Mouse (Mus musculus): ENCODE data around the gene Smim14. TPM values are rescaled to one million over a fixed set of nuclear protein-coding genes. Genes with fewer than 3 reads are reported as not detected.

Smim14 gene
- total and polyA plus RNA-seq, 2 experiments from 2014 or later = 204 to 238 TPM

GRCm38 (mm10) chr5:65491767-65492715 lies 44.9 kb downstream of the Smim14 start:
- Histone ChIP-seq H3K27ac (ENCODE audit: low read depth, low read length) (peak overlapping the region; percentile 98), H3K9me3 (ENCODE audit: low read length) (no peaks in the 10 kb centered on the region), H3K4me3 (ENCODE audit: low read depth, low read length) (peak overlapping the region; percentile 94), H3K36me3 (ENCODE audit: insufficient read depth, low read length) (no peaks in the 10 kb centered on the region), H3K9ac (replicated peaks; ENCODE audit: low read length, poor library complexity, severe bottlenecking) (peak overlapping the region; percentile 91), H3K4me1 (ENCODE audit: insufficient read depth, low read length) (peaks cover 7% of the 10 kb centered on the region; the same call in 1 of the 2 replicates), H3K27me3 (ENCODE audit: insufficient read depth, low read length) (no peaks in the 10 kb centered on the region), H3K4me2 (ENCODE audit: low read depth, low read length, poor library complexity, severe bottlenecking) (peak overlapping the region; percentile 85)
- DNase-seq (ENCODE audit: low spot score) (peak; percentile 76), ATAC-seq (ENCODE audit: low FRiP score) (peak; percentile 77)
- under 1% methylated on average over 55 of the region's 57 CpGs for WGBS
- peak; percentile 45; the same call in 1 of the 2 replicates for TF ChIP-seq CTCF (IDR thresholded peaks at IDR 0.05)

GRCm38 (mm10) chr5:65489830-65490229 lies 47.2 kb downstream of the Smim14 start:
- no peaks in the 10 kb centered on the region for H3K9me3 ChIP-seq (ENCODE audit: low read length)
- no peaks in the 10 kb centered on the region for H3K36me3 ChIP-seq (ENCODE audit: insufficient read depth, low read length)
- H3K4me1 ChIP-seq (ENCODE audit: insufficient read depth, low read length) = peaks cover 7% of the 10 kb centered on the region; the same call in 1 of the 2 replicates
- ATAC-seq (ENCODE audit: low FRiP score) (no peak), DNase-seq (ENCODE audit: low spot score) (peak; percentile 14)
- no peak for TF ChIP-seq CTCF (IDR thresholded peaks at IDR 0.05)
- no peak overlapping the region for H3K4me2 ChIP-seq (ENCODE audit: low read depth, low read length, poor library complexity, severe bottlenecking)
- H3K4me3 ChIP-seq (ENCODE audit: low read depth, low read length) = no peak overlapping the region
- H3K27ac ChIP-seq (ENCODE audit: low read depth, low read length) = no peak overlapping the region
- H3K27me3 ChIP-seq (ENCODE audit: insufficient read depth, low read length) = no peaks in the 10 kb centered on the region
- no peak overlapping the region for H3K9ac ChIP-seq (replicated peaks; ENCODE audit: low read length, poor library complexity, severe bottlenecking)
- 87% methylated on average over 4 of the region's 4 CpGs for WGBS

- H3K4me3 ChIP-seq (ENCODE audit: low read depth, low read length) = no peak overlapping the region
- H3K27me3 ChIP-seq (ENCODE audit: insufficient read depth, low read length) = no peaks in the 10 kb centered on the region
- H3K36me3 ChIP-seq (ENCODE audit: insufficient read depth, low read length) = no peaks in the 10 kb centered on the region
- H3K4me2 ChIP-seq (ENCODE audit: low read depth, low read length, poor library complexity, severe bottlenecking) = no peak overlapping the region
- 80% methylated on average over 7 of the region's 7 CpGs for WGBS
- H3K27ac ChIP-seq (ENCODE audit: low read depth, low read length) = no peak overlapping the region
- H3K9ac ChIP-seq (replicated peaks; ENCODE audit: low read length, poor library complexity, severe bottlenecking) = no peak overlapping the region
- peaks cover 7% of the 10 kb centered on the region; the same call in 1 of the 2 replicates for H3K4me1 ChIP-seq (ENCODE audit: insufficient read depth, low read length)
- H3K9me3 ChIP-seq (ENCODE audit: low read length) = no peaks in the 10 kb centered on the region
- TF ChIP-seq CTCF (IDR thresholded peaks at IDR 0.05) = no peak
- DNase-seq (ENCODE audit: low spot score) (no peak), ATAC-seq (ENCODE audit: low FRiP score) (no peak)
Measured at GRCm38 (mm10) chr5:65488725-65489124, 48.3 kb downstream of the Smim14 start.

GRCm38 (mm10) chr5:65487381-65487780 lies 49.6 kb downstream of the Smim14 start:
- ATAC-seq (ENCODE audit: low FRiP score) = no peak
- DNase-seq (ENCODE audit: low spot score) = no peak
- no peak for TF ChIP-seq CTCF (IDR thresholded peaks at IDR 0.05)
- WGBS = 89% methylated on average over 10 of the region's 10 CpGs
- Histone ChIP-seq H3K36me3 (ENCODE audit: insufficient read depth, low read length) (no peaks in the 10 kb centered on the region), H3K9ac (replicated peaks; ENCODE audit: low read length, poor library complexity, severe bottlenecking) (no peak overlapping the region), H3K4me1 (ENCODE audit: insufficient read depth, low read length) (peaks cover 7% of the 10 kb centered on the region; the same call in 1 of the 2 replicates), H3K4me2 (ENCODE audit: low read depth, low read length, poor library complexity, severe bottlenecking) (no peak overlapping the region), H3K27ac (ENCODE audit: low read depth, low read length) (no peak overlapping the region), H3K4me3 (ENCODE audit: low read depth, low read length) (no peak overlapping the region), H3K27me3 (ENCODE audit: insufficient read depth, low read length) (no peaks in the 10 kb centered on the region), H3K9me3 (ENCODE audit: low read length) (no peaks in the 10 kb centered on the region)

- DNase-seq (ENCODE audit: low spot score) = no peak
- Histone ChIP-seq H3K9me3 (ENCODE audit: low read length) (no peaks in the 10 kb centered on the region), H3K4me1 (ENCODE audit: insufficient read depth, low read length) (peaks cover 7% of the 10 kb centered on the region; the same call in 1 of the 2 replicates), H3K27ac (ENCODE audit: low read depth, low read length) (no peak overlapping the region), H3K27me3 (ENCODE audit: insufficient read depth, low read length) (no peaks in the 10 kb centered on the region), H3K4me2 (ENCODE audit: low read depth, low read length, poor library complexity, severe bottlenecking) (no peak overlapping the region), H3K4me3 (ENCODE audit: low read depth, low read length) (no peak overlapping the region), H3K9ac (replicated peaks; ENCODE audit: low read length, poor library complexity, severe bottlenecking) (no peak overlapping the region), H3K36me3 (ENCODE audit: insufficient read depth, low read length) (no peaks in the 10 kb centered on the region)
- ATAC-seq (ENCODE audit: low FRiP score) = no peak
- no peak for TF ChIP-seq CTCF (IDR thresholded peaks at IDR 0.05)
- WGBS = 88% methylated on average over 2 of the region's 2 CpGs
Measured at GRCm38 (mm10) chr5:65486514-65486913, 50.5 kb downstream of the Smim14 start.

GRCm38 (mm10) chr5:65482996-65483395 lies 54.0 kb downstream of the Smim14 start:
- Histone ChIP-seq H3K4me2 (ENCODE audit: low read depth, low read length, poor library complexity, severe bottlenecking) (no peak overlapping the region), H3K27me3 (ENCODE audit: insufficient read depth, low read length) (no peaks in the 10 kb centered on the region), H3K4me1 (ENCODE audit: insufficient read depth, low read length) (no peaks in the 10 kb centered on the region), H3K27ac (ENCODE audit: low read depth, low read length) (no peak overlapping the region), H3K4me3 (ENCODE audit: low read depth, low read length) (no peak overlapping the region), H3K9ac (replicated peaks; ENCODE audit: low read length, poor library complexity, severe bottlenecking) (no peak overlapping the region), H3K9me3 (ENCODE audit: low read length) (no peaks in the 10 kb centered on the region), H3K36me3 (ENCODE audit: insufficient read depth, low read length) (0 out of 2 replicates have a peak, but pooled peaks cover 2% of the 10 kb centered on the region)
- no peak for TF ChIP-seq CTCF (IDR thresholded peaks at IDR 0.05)
- 84% methylated on average over 4 of the region's 4 CpGs for WGBS
- DNase-seq (ENCODE audit: low spot score) = no peak
- ATAC-seq (ENCODE audit: low FRiP score) = no peak

Data from midbrain, postnatal 0 days (tissue).